Mouse (Mus musculus): ENCODE results near the gene Crybg2. TPM values are rescaled to one million over a fixed set of nuclear protein-coding genes. Genes with fewer than 3 reads are reported as not detected.

Crybg2 gene
- polyA plus RNA-seq, 1 experiment from 2014 or later, result 6.5 TPM

- H3K36me3 ChIP-seq (ENCODE audit: control insufficient read depth, insufficient read depth, low read length), result peaks cover 11% of the 10 kb centered on the region; the same call in 1 of the 2 replicates
- 0 out of 2 replicates have a peak, but pooled peaks cover 7% of the 10 kb centered on the region for H3K4me1 ChIP-seq (ENCODE audit: control insufficient read depth, insufficient read depth, low read length)
- peak overlapping the region; percentile 83 for H3K9ac ChIP-seq (ENCODE audit: low read depth, low read length)
- no peak for DNase-seq (ENCODE audit: low spot score)
- H3K27ac ChIP-seq (replicated peaks; ENCODE audit: low read depth, low read length), result peak overlapping the region; percentile 93
- ATAC-seq (ENCODE audit: low read depth), result no peak
- H3K4me3 ChIP-seq (ENCODE audit: low read depth, low read length), result peak overlapping the region; percentile 76
- 49% methylated on average over 6 of the region's 6 CpGs for WGBS
- no peaks in the 10 kb centered on the region for H3K27me3 ChIP-seq (replicated peaks; ENCODE audit: control insufficient read depth, insufficient read depth, low read length)
- no peaks in the 10 kb centered on the region for H3K9me3 ChIP-seq (ENCODE audit: control insufficient read depth, low read length)
- H3K4me2 ChIP-seq (ENCODE audit: low read depth, low read length), result peak overlapping the region; percentile 92
Measured at GRCm38 (mm10) chr4:134129482-134129881, 68.9 kb downstream of the Crybg2 start.

- Histone ChIP-seq H3K9me3 (ENCODE audit: control insufficient read depth, low read length) (no peaks in the 10 kb centered on the region), H3K4me1 (ENCODE audit: control insufficient read depth, insufficient read depth, low read length) (peaks cover 12% of the 10 kb centered on the region; the same call in 1 of the 2 replicates), H3K4me3 (ENCODE audit: low read depth, low read length) (no peak overlapping the region), H3K36me3 (ENCODE audit: control insufficient read depth, insufficient read depth, low read length) (peaks cover 11% of the 10 kb centered on the region; the same call in 1 of the 2 replicates), H3K27me3 (replicated peaks; ENCODE audit: control insufficient read depth, insufficient read depth, low read length) (no peaks in the 10 kb centered on the region), H3K27ac (replicated peaks; ENCODE audit: low read depth, low read length) (no peak overlapping the region), H3K4me2 (ENCODE audit: low read depth, low read length) (no peak overlapping the region), H3K9ac (ENCODE audit: low read depth, low read length) (no peak overlapping the region)
- WGBS, result 81% methylated on average over 3 of the region's 3 CpGs
- no peak for ATAC-seq (ENCODE audit: low read depth)
- no peak for DNase-seq (ENCODE audit: low spot score)
Measured at GRCm38 (mm10) chr4:134132117-134132516, 71.5 kb downstream of the Crybg2 start.

GRCm38 (mm10) chr4:134132519-134133095 is 72.0 kb downstream of the Crybg2 start:
- H3K9me3 ChIP-seq (ENCODE audit: control insufficient read depth, low read length), result no peaks in the 10 kb centered on the region
- DNase-seq (ENCODE audit: low spot score), result no peak
- no peak overlapping the region for H3K4me2 ChIP-seq (ENCODE audit: low read depth, low read length)
- 76% methylated on average over 8 of the region's 8 CpGs for WGBS
- peaks cover 10% of the 10 kb centered on the region; the same call in 1 of the 2 replicates for H3K4me1 ChIP-seq (ENCODE audit: control insufficient read depth, insufficient read depth, low read length)
- no peak overlapping the region for H3K9ac ChIP-seq (ENCODE audit: low read depth, low read length)
- no peaks in the 10 kb centered on the region for H3K27me3 ChIP-seq (replicated peaks; ENCODE audit: control insufficient read depth, insufficient read depth, low read length)
- no peak for ATAC-seq (ENCODE audit: low read depth)
- peaks cover 11% of the 10 kb centered on the region; the same call in 1 of the 2 replicates for H3K36me3 ChIP-seq (ENCODE audit: control insufficient read depth, insufficient read depth, low read length)
- H3K27ac ChIP-seq (replicated peaks; ENCODE audit: low read depth, low read length), result no peak overlapping the region
- H3K4me3 ChIP-seq (ENCODE audit: low read depth, low read length), result no peak overlapping the region

GRCm38 (mm10) chr4:134136280-134136926 is 75.8 kb downstream of the Crybg2 start:
- Histone ChIP-seq H3K36me3 (ENCODE audit: control insufficient read depth, insufficient read depth, low read length) (peaks cover 7% of the 10 kb centered on the region; the same call in 1 of the 2 replicates), H3K4me1 (ENCODE audit: control insufficient read depth, insufficient read depth, low read length) (peaks cover 5% of the 10 kb centered on the region; the same call in 1 of the 2 replicates), H3K27me3 (replicated peaks; ENCODE audit: control insufficient read depth, insufficient read depth, low read length) (no peaks in the 10 kb centered on the region), H3K27ac (replicated peaks; ENCODE audit: low read depth, low read length) (no peak overlapping the region), H3K4me2 (ENCODE audit: low read depth, low read length) (no peak overlapping the region), H3K4me3 (ENCODE audit: low read depth, low read length) (no peak overlapping the region), H3K9me3 (ENCODE audit: control insufficient read depth, low read length) (no peaks in the 10 kb centered on the region), H3K9ac (ENCODE audit: low read depth, low read length) (no peak overlapping the region)
- 19% methylated on average over 3 of the region's 3 CpGs for WGBS
- peak; percentile 31 for DNase-seq (ENCODE audit: low spot score)
- ATAC-seq (ENCODE audit: low read depth), result no peak; the same call in 1 of the 2 replicates

- WGBS, result 77% methylated on average over 2 of the region's 2 CpGs
- no peak overlapping the region for H3K27ac ChIP-seq (replicated peaks; ENCODE audit: low read depth, low read length)
- ATAC-seq (ENCODE audit: low read depth) (no peak), DNase-seq (ENCODE audit: low spot score) (no peak)
- H3K4me3 ChIP-seq (ENCODE audit: low read depth, low read length), result no peak overlapping the region
- H3K4me2 ChIP-seq (ENCODE audit: low read depth, low read length), result no peak overlapping the region
- peaks cover 5% of the 10 kb centered on the region; the same call in 1 of the 2 replicates for H3K4me1 ChIP-seq (ENCODE audit: control insufficient read depth, insufficient read depth, low read length)
- no peak overlapping the region for H3K9ac ChIP-seq (ENCODE audit: low read depth, low read length)
- H3K36me3 ChIP-seq (ENCODE audit: control insufficient read depth, insufficient read depth, low read length), result 0 out of 2 replicates have a peak, but pooled peaks cover 6% of the 10 kb centered on the region
- no peaks in the 10 kb centered on the region for H3K27me3 ChIP-seq (replicated peaks; ENCODE audit: control insufficient read depth, insufficient read depth, low read length)
- no peaks in the 10 kb centered on the region for H3K9me3 ChIP-seq (ENCODE audit: control insufficient read depth, low read length)
Measured at GRCm38 (mm10) chr4:134138857-134139256, 78.2 kb downstream of the Crybg2 start.

Other genes starting within 250 kb of the Crybg2 start
- gene Rps6ka1, start 173.0 kb upstream of the Crybg2 start, polyA plus RNA-seq (2014; fragmentation: Nextera tagmentation; extraction: Ambion mirVana), result 27.3 and 29.9 TPM in 2 replicates
- 2,056 and 2,380 TPM in 2 replicates for gene Hmgn2, start 92.2 kb upstream of the Crybg2 start, polyA plus RNA-seq (2014; fragmentation: Nextera tagmentation; extraction: Ambion mirVana)
- gene Dhdds, start 59.9 kb upstream of the Crybg2 start, polyA plus RNA-seq (2014; fragmentation: Nextera tagmentation; extraction: Ambion mirVana), result 42.3 and 48.9 TPM in 2 replicates
- not detected in 2 replicates for gene Lin28a, start 42.0 kb upstream of the Crybg2 start, polyA plus RNA-seq (2014; fragmentation: Nextera tagmentation; extraction: Ambion mirVana)
- not detected in 2 replicates for gene Zfp683, start 7.0 kb upstream of the Crybg2 start, polyA plus RNA-seq (2014; fragmentation: Nextera tagmentation; extraction: Ambion mirVana)
- 15.6 and 19.3 TPM in 2 replicates for gene Cd52, start 34.3 kb downstream of the Crybg2 start, polyA plus RNA-seq (2014; fragmentation: Nextera tagmentation; extraction: Ambion mirVana)
- gene Ubxn11, start 41.8 kb downstream of the Crybg2 start, polyA plus RNA-seq (2014; fragmentation: Nextera tagmentation; extraction: Ambion mirVana), result 9.7 and 10.2 TPM in 2 replicates
- gene Sh3bgrl3, start 68.0 kb downstream of the Crybg2 start, polyA plus RNA-seq (2014; fragmentation: Nextera tagmentation; extraction: Ambion mirVana), result 445 and 477 TPM in 2 replicates
- gene Cep85, start 126.3 kb downstream of the Crybg2 start, polyA plus RNA-seq (2014; fragmentation: Nextera tagmentation; extraction: Ambion mirVana), result 40.2 and 46.2 TPM in 2 replicates
- 0.35 TPM in 1 of 2 replicates, not detected in the other for gene Gm7534, start 142.2 kb downstream of the Crybg2 start, polyA plus RNA-seq (2014; fragmentation: Nextera tagmentation; extraction: Ambion mirVana)
- not detected in 2 replicates for gene Catsper4, start 166.6 kb downstream of the Crybg2 start, polyA plus RNA-seq (2014; fragmentation: Nextera tagmentation; extraction: Ambion mirVana)
- gene Cnksr1, start 177.6 kb downstream of the Crybg2 start, polyA plus RNA-seq (2014; fragmentation: Nextera tagmentation; extraction: Ambion mirVana), result 2.4 and 2.6 TPM in 2 replicates
- gene E130218I03Rik, start 182.8 kb downstream of the Crybg2 start, polyA plus RNA-seq (2014; fragmentation: Nextera tagmentation; extraction: Ambion mirVana), result 0.29 and 0.67 TPM in 2 replicates
- 13.7 and 15.7 TPM in 2 replicates for gene Zfp593, start 184.8 kb downstream of the Crybg2 start, polyA plus RNA-seq (2014; fragmentation: Nextera tagmentation; extraction: Ambion mirVana)
- gene Gm30191, start 186.1 kb downstream of the Crybg2 start, polyA plus RNA-seq (2014; fragmentation: Nextera tagmentation; extraction: Ambion mirVana), result 0.28 TPM in 1 of 2 replicates, not detected in the other
- gene Grrp1, start 193.3 kb downstream of the Crybg2 start, polyA plus RNA-seq (2014; fragmentation: Nextera tagmentation; extraction: Ambion mirVana), result 6.8 and 7.4 TPM in 2 replicates
- 18.5 and 19.6 TPM in 2 replicates for gene Pdik1l, start 227.1 kb downstream of the Crybg2 start, polyA plus RNA-seq (2014; fragmentation: Nextera tagmentation; extraction: Ambion mirVana)

All from embryonic facial prominence, embryonic 14.5 days (tissue).